Mouse (Mus musculus): ENCODE data around the gene Naa35.

GRCm38 (mm10) chr13:59565945-59566520, 19.0 kb upstream of the Naa35 start:
- TF ChIP-seq CTCF (IDR thresholded peaks at IDR 0.05; ENCODE audit: low read depth) (no peak), EP300 (IDR thresholded peaks at IDR 0.05; ENCODE audit: low read depth) (no peak)

Data from liver, postnatal 0 days (tissue).